Mouse (Mus musculus) cortical plate, adult 2 months (tissue): ENCODE data around the gene Kcnk2.

Source experiments
- CTCF ChIP-seq: fragments of 200-500 bp; IDR thresholded peaks from 2 replicates; pipeline ENCODE4 v1.5.1; 2011; ENCODE audit warnings: mild to moderate bottlenecking, control low read depth, low read length; ENCODE audit not compliant: insufficient read depth; ENCODE audit errors: extremely low read depth
- POLR2A ChIP-seq: fragments of 200-500 bp; IDR thresholded peaks from 2 replicates; pipeline ENCODE4 v1.6.1; 2011; ENCODE audit warnings: mild to moderate bottlenecking, low read length, control low read depth; ENCODE audit not compliant: insufficient read depth; ENCODE audit errors: extremely low read depth

- TF ChIP-seq CTCF: no peak
- no peak for TF ChIP-seq POLR2A
These were observed 236.9 kb downstream of the Kcnk2 start for GRCm38 (mm10) chr1:189165141-189165540.
